Mouse (Mus musculus) gastrocnemius, postnatal 10 days (tissue): Measurements from ENCODE around the gene Thoc6. TPM values are rescaled to one million over a fixed set of nuclear protein-coding genes. Genes with fewer than 3 reads are reported as not detected.

Experiments
- DNase-seq: peaks from one replicate; pipeline ENCODE4 v3.0.0; 2021; ENCODE audit warnings: mixed read lengths
- long read RNA-seq, 2 experiments: library from polyadenylated mRNA; stranded (forward); transcript quantifications; one replicate each; pipeline ENCODE4 v2.0.0; 2021
- total RNA-seq, 2 experiments: library from RNA; stranded (reverse); gene quantifications; 2 replicates each; pipeline ENCODE4 v1.2.3; 2021

The Thoc6 gene
- total RNA-seq = 10 to 100 TPM; 17.7 to 21.2 TPM
- long read RNA-seq, experiment 1, transcript Thoc6-202 (14 exons, 1,450 nt) = minor isoform, 7 of 24 reads
- long read RNA-seq, experiment 1, transcript Thoc6-204 (14 exons, 1,431 nt) = minor isoform, 5 of 24 reads
- long read RNA-seq, experiment 1, transcript Thoc6-201 (13 exons, 1,504 nt) = major isoform, 10 of 24 reads
- long read RNA-seq, experiment 1, partial matches to known transcripts = 1 of 24 reads
- long read RNA-seq, experiment 1, other reads (novel, unspliced or antisense) = 1 of 24 reads
- long read RNA-seq, experiment 2, transcript Thoc6-201 (13 exons, 1,504 nt) = major isoform, 10 of 25 reads
- long read RNA-seq, experiment 2, transcript Thoc6-204 (14 exons, 1,431 nt) = minor isoform, 6 of 25 reads
- long read RNA-seq, experiment 2, transcript Thoc6-202 (14 exons, 1,450 nt) = minor isoform, 8 of 25 reads
- long read RNA-seq, experiment 2, partial matches to known transcripts = 0 of 25 reads
- long read RNA-seq, experiment 2, other reads (novel, unspliced or antisense) = 1 of 25 reads

DNA sequence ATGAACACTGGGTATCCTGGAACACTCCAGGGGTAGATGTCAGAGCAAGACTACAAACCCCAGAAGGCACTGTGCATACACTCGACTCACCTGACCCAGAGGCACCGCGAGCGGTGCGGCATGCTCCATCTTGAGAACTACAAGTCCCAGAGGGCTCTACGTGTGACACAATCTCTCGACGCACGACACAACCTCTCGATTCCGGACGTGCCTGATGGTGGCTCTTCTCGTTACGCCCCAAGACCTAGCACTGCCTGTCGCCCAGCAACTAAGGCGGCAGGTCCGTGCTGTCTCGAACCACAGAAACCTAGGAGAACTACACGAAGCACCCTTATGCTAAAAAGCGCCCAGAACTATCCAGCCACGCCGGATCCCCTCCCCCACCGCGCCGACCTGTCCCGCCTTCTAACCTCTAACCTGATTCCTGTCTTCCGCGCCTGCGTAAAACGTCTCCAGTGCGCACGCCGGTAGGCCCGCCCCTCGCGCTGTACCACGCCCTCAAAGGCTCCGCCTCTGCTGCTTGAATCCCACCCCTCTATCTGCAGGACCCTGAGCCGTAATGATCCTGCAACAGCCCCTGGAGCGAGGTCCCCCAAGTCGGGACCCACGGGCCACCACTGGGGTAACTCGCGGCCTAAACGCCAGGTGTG, at the start of gene Thoc6, which contains the start of gene Hcfc1r1:
TSS of gene Thoc6 (minus strand) at position 459 of the 650 bp plus-strand sequence.
TSS of gene Hcfc1r1 (plus strand) at position 173 of the 650 bp plus-strand sequence.
- DNase-seq = peak; percentile 84

GRCm38 (mm10) chr17:23722376-23723125, 48.9 kb upstream of the Thoc6 start, which contains the start of gene 1520401A03Rik:
Gene 1520401A03Rik, minus strand, starts transcription at chr17:23722783.
- DNase-seq = no peak

- no peak for DNase-seq
Observed at GRCm38 (mm10) chr17:23721886-23722285, 48.2 kb upstream of the Thoc6 start.

DNA sequence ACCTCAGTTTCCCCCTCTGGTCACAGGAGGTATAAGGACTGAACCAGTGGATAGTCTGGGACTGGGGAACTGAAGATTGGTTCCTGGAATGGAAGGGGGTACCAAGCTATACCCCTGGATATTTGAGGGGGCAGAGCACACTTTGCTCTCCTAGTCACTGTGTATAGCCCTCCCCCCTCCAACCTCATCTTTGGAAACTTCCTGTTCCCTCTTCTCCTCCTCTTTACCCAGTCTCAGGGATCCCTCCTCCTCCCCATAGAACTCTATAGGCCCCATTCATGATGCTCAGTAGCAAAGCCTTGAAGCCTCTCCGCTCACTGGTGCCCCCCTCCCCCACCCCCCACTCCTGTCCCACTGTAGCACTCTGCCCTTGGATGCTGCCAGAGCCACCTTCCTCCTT, 45.8 kb upstream of the Thoc6 start:
- no peak for DNase-seq

DNA sequence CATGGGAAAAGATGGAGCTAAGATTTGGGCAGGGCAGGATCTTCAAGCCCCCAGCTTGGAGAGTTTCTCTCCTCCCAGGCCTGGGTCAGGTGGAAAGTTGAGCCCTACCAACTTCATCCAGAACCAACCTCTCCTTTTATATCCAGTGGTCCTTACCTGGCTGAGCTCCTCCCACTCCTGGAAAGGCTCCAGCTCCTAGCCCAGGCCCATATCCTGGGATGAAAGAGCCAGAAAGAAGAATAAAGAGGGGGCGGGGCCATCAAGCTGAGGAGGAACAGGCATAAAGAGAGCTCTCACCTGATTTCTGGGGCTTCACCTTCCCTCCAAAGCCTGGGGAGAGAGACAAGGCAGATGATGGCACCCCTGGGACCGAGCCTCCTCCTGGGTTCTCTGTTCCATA, 43.3 kb upstream of the Thoc6 start:
- DNase-seq = no peak

DNA sequence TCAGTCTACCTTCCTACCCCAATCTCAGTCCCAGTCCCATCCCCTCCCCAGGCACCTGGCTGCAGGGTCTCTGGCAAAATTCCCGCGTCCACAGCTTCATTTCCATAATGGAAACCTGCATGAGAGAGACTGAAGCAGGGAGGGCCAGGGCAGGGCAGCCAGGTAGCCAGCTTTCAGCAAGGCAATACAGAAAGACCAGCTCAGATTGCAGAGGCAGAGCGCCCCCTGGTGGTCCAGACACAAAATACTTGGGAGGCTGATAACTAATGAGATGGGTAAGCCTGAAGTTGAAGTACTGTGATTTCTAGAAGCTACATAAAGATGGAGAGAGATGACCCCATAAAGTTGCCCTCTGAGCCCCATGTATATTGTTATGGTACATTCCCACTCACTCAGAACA, 32.5 kb upstream of the Thoc6 start:
- peak; percentile 85 for DNase-seq

GRCm38 (mm10) chr17:23705525-23706104, 31.9 kb upstream of the Thoc6 start:
- DNase-seq = no peak

GRCm38 (mm10) chr17:23704741-23705140, 31.1 kb upstream of the Thoc6 start:
- no peak for DNase-seq

DNA sequence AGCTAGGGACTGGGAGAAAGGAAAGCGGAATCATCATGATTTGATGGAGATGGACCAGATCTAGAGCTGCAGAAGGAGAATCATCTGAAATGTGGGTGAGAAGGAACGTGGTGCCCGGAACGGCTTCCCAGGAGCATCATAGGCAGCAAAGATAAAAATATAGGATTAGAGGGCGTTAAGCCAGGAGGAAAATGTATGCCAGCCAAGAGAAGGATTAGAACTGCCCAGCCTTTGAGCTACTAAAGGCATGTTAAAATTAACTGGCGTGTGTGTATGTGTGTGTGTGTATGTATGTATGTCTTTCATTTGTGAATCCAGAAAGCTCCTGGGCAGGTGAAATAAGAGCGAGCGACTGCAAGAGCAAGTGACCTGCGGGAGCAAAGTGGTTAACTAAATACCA, 29.6 kb upstream of the Thoc6 start:
- DNase-seq = no peak

GRCm38 (mm10) chr17:23700079-23700478, 26.4 kb upstream of the Thoc6 start:
- peak; percentile 85 for DNase-seq

DNA sequence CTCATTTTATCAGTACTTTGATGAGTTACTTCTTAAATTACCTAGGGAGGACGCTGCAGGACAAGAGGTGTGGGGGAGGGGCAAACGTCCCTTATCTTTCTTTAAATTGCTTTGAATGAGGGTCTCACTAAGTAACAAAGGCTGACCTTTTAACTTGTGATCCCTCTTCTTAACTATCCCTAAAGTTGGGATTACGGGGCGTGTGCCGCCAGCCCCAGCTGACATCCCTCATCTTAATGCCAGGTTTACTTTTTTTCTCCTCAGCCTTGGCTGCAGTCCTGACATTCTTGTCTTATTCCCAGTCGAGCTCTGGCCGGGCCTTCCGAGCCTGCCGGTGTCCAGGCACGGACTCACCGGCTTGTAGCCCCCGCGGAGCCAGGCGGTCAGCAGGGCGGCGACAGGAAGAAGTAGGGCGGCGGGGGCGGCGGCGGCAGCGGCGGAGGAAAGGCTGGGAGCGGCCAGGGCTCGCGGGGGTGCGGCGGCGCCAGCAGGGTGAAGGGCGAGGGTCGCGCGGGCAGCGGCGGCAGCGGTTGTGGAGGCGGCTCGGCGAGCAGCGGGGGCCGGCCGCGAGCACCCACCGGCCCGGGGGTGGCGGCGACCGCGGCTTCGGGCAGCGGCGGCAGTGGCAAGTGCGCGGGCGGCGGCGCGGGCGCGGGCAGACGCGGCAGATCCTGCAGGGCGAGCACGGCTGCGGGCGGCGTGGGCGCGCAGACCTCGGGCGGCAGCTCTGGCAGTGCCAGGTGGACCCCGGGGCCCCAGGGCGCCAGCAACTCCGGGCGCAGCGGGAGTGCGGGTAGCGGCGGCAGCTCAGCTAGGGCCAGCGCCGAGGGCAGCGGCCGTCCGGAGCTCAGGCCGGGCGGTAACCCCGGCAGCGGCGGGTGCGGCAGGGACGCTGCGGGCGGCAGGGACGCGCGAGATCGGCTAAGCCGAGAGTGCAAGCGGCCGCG, 25.7 kb upstream of the Thoc6 start:
- DNase-seq = peak; percentile 59

DNA sequence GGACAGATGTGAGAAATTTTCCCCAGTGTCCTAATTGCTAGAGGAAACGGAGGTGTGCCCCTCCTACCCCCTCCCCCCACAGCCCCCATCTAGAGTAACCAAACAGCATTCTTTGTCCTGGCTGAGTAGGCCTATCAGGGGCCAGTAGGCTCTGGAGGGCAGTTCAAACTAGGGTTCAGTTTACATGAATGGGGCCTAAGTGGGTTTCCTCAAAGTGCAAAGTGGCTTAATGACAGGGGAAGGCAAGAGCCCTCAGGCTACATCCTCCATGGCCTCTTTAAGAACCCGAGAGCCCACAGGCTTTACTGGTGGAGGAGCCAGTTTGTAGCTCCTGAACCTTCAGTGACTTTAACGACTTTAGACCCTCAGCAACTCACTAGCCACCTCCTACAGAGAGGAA, 22.1 kb upstream of the Thoc6 start:
- no peak for DNase-seq

GRCm38 (mm10) chr17:23694491-23694890, 20.8 kb upstream of the Thoc6 start:
- DNase-seq = no peak

GRCm38 (mm10) chr17:23683856-23684672, 10.4 kb upstream of the Thoc6 start, which contains the start of gene Cldn9:
Gene Cldn9, minus strand, starts transcription at chr17:23684026.
- no peak for DNase-seq

DNA sequence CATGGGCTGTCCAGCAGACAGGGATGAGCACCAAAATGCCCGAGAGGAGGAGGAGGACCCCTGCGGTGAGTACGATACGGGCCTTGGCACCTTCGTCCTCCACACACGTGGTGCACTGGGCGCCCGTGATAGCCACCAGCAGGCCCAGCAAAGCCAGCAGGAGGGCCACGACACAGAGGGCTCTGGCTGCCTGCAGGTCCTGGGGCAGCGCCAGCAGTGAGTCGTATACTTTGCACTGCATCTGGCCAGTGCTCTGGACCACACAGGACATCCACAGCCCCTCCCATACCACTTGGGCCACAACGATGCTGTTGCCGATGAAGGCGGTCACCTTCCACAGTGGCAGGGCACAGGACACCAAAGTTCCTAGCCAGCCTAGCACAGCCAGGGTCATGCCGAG, 9.5 kb upstream of the Thoc6 start:
- DNase-seq = no peak

DNA sequence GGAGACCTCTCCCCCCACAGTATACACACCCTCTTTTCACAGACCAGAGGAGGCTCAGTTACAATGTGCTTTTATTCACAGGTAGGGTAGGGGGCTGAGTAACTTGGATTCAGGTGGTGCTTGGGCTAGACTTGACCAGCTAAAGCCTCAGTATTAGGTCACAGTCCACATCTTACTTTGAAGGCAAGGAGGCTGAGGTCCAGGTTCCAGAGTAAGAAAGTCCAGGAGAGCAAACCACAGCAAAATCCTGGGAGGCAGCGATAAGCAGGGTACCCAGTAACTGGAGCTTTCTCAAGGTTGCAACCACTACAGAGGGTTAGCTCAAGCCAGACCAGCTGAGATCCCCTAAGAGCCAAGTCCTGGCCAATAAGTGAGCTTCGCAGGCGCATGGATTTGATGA, 8.8 kb upstream of the Thoc6 start:
- no peak for DNase-seq

DNA sequence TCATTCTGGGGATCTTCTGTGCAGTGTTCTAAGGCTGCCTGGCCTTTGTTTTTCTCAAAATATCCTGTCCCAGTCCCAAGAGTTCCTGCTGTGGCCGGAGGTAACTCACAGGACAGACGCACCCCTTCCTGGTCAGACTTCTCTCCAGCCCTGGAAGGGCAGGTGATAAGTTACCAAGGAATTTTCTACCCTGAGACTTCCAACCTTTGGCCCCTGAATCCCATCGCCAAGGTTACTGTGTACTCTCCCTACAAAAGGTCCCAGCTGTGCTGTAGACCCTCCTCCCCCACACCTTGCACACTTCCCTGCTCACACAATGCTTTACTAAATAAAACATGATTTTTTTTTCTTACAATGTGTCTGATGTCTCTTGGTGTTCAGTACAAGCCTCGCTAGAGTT, 8.4 kb upstream of the Thoc6 start:
- no peak for DNase-seq

DNA sequence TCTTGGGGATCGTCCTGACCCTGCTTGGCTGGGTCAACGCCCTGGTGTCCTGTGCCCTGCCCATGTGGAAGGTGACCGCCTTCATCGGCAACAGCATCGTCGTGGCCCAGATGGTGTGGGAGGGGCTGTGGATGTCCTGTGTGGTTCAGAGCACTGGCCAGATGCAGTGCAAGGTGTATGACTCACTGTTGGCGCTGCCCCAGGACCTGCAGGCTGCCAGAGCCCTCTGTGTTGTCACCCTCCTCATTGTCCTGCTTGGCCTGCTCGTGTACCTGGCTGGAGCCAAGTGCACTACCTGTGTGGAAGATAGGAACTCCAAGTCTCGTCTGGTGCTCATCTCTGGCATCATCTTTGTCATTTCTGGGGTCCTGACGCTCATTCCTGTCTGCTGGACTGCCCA, 7.4 kb upstream of the Thoc6 start:
- DNase-seq = no peak

DNA sequence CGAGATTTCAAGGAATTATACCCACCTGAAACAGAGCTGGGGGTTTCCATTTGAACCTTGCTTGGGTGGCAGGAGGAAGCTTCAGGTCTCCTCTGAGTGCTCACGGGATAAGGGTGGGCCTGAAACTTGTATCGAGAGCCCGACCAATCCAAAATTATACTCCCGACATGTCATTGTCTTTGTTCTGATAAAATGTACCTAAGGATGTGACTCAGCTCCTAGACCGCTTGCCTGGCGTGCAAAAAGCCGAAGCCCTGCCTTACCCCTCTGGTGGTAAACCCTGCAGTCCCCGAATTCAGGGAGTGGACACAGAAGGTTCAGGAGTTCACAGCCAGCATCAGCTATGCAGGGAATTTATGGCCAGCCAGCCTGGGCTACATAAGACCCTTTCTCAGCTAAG, 6.7 kb upstream of the Thoc6 start:
- no peak for DNase-seq
